Mouse (Mus musculus): ENCODE data around the gene Rps10.

Rps10 gene

DNA sequence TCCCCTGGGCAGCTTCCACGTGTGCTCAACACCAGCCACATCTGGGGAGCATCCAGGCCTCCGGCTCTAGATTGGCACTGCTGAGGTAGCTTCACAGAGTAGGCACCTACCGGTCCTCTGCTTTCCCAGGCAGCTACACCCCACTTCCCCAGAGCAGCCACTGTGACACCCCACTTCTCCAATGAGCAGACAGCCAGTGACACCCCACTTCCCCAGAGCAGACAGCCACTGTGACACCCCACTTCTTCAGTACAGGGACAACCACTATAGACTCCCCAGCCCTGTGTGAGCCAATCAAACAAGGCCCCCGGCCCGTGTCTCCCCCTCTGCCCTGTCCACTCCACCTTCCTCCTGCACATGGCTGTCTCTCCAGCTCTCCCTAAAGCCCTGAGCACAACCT, 24.5 kb downstream of the Rps10 start:
- DNase-seq (ENCODE audit: low spot score) = no peak

DNA sequence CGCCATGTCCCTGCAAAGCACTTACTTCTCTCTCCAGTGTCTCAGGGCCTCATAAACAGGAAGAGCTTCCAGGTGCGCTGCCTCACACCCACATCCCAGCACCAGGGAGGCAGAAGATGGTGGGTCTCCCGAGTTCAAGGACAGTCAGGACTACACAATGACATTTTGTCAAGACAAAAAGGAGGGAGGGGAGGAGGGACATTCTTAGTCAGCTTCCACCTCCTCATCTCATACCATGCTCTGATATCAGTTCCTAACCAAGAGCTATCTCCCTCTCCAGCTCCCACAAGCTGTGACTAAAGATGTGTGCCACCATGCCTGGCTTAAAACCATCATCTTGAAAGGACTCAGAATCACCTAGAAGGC, 25.0 kb downstream of the Rps10 start:
- DNase-seq (ENCODE audit: low spot score) = no peak

DNA sequence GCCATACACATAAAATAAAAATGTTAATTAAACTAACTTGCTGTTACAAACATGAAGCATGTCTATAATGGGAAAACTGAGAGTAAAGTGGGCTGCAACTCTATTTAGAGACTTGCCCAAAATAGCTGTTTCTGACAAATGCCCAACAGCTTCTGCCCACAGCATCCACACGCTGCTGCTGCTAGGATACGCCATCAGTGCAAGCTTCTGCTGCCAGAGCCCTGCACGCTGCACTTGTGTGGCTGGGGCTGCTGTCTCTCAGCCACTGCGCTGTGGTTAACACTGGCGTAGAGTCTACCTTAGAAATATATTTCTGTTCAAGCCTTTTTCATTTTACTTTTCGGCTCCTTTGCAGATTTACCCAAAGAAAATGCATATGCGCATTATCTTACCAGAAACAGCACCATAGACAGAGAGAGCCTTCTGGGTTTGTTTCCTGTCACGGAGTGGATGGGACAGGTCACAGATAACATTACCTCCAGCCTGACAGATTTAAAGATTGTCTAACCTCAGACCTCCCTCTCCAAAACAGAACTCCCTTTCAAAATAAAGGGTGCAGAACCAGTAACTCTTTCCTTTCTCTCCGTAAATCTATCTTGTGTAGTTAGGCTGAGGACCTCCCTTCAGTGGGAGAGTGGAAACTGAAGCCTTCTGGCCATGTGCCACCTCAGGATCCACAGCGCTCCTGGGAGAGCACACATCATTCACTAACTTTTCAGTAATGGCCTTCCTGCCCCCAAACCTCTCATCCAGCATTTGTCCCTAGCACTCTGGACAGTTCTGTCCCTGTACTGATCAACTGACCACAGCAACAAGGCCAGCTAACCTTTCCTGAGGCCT, 25.6 kb downstream of the Rps10 start:
- no peak for DNase-seq (ENCODE audit: low spot score)

DNA sequence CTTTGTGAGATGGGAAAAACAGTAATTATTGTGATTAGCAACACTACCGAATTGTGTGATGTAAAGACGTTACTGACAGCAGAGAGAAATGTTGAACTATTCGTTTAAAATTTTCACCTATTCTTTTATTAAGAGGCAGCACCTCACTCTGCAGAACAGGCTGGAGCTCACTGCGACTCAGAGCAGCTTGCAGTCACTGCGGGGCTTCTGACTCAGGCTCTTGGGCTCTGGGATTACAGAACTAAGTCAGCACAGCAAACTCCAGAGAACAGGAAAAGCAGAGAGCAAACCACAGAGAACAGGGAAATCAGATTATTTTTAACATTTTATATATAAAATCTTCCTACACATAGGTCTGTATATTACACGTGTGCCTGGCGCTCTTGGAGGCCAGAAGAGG, 26.9 kb downstream of the Rps10 start:
- DNase-seq (ENCODE audit: low spot score) = no peak

DNA sequence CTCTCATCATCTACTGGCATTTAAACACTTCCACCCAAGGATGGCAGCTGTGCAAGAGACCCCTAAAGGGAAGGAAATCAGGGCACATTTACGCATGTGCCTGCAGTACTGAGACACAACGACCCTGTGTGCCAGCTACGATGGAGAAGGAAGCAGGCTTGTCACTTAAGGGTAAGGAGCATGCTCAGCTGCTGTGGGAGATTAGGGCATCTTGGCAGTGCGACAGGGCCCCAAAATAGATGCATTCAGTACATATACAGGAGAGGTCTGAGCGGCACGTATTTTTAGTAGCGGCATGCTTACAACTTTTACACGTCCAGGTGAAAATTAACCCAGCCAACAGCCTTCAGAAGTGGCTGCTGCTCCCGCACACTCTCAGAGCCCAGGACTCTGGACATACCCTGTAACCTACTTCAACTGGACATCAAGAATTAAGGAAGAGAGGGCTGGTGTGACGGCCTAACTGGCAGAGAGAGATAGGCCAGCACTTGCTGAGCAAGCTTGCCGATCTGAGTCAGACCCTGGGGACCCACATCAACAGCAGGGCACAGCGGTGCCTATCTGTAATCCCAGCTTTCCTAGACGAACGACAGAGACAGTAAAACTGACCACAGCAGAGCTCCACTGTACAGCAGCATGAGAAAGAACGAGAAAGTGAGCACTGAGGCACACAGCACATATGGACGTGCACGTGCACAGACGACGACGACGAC, 32.8 kb downstream of the Rps10 start:
- no peak for DNase-seq (ENCODE audit: low spot score)

DNA sequence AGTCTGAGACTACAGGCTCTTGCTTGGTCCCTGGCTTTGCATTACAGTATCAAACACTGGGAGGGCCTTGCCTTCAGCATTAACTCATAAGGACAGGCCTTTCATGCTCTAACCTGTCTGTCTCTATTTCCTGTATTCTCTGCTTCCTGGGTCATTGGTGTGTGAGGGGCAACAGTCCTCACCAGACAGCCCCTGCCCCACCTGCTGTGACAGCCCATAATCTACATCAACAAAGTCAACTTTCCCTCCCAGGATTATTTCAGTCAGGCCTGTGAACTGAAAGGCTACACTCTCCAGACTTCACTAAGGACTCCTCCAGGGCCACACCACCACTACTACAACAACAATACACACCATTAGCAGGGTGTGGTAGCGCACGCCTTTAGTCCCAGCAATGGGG, 33.4 kb downstream of the Rps10 start:
- no peak for DNase-seq (ENCODE audit: low spot score)

DNA sequence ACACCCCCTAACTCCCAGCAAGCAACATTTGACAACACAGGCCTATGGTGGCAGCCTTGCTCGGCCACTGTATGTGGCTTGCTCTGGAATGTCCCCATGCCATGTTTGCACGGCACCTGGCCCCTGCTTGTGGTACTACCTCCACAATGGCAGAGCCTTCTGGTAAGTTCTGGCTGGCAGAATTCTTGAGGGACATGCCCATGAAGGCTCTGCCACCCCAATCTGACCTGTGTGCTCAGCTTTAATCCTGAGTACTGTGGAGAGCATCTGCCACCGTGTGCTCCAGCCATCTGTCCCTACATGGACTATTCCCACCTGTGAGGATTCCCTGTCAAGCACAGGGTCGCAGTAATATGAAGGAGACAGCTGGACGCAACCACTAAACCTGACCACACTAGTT, 35.6 kb downstream of the Rps10 start:
- no peak for DNase-seq (ENCODE audit: low spot score)

DNA sequence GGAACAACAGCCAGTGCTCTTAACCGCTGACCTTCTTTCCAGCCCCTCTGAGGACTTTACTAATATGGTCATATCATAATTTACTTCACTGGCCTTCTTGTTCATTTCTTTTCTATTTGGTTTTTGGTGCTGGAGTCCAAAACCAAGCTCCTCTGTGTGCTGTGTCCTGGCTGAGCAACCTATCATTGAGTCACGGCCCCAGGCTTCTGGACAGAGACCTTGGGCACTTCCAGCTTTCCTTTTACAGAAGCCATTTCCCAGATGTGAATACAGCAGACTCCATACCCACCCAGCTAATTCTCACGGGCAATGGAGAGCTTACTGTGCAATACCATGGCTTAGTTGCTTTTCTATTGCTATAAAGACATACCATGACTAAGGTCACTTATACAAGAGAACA, 36.2 kb downstream of the Rps10 start:
- no peak for DNase-seq (ENCODE audit: low spot score)

DNA sequence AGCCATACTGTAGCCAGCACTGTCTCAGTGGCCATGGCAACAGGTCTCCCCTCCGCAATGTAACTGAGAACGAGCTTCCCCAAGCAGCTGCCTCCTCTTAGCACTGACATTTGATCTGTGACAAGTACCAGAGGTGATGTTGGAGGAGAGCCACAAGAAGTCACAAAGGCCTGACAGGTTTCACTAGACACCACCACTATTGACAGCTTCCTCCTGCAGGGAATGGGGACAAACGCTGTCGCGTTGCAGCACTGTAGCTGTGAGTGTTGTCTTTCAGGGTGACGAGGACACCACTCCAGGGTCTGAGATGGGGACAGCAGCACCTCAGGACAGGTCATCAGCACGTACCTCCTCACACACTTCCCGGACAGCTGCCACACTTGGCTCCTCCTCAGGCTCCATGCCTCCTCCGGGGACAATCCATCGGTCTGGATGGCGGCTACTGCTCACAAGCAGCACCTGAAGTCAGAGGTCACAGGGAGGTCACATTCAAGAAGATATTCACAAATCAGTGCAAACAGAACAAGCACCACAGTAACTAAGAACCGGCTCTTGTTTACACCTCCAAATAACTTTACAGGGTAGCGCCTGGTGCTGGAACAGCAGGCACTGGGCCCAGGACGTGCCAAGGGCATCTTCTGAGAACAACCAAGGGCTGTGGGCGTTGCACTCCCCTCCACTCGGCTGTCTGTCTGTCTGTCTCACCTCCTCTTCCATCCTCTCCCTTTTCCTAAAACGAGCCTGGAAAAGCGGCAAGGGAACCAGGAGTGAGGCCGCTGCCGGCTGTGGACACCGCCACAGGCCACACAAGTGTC, 39.9 kb downstream of the Rps10 start:
- no peak for DNase-seq (ENCODE audit: low spot score)

DNA sequence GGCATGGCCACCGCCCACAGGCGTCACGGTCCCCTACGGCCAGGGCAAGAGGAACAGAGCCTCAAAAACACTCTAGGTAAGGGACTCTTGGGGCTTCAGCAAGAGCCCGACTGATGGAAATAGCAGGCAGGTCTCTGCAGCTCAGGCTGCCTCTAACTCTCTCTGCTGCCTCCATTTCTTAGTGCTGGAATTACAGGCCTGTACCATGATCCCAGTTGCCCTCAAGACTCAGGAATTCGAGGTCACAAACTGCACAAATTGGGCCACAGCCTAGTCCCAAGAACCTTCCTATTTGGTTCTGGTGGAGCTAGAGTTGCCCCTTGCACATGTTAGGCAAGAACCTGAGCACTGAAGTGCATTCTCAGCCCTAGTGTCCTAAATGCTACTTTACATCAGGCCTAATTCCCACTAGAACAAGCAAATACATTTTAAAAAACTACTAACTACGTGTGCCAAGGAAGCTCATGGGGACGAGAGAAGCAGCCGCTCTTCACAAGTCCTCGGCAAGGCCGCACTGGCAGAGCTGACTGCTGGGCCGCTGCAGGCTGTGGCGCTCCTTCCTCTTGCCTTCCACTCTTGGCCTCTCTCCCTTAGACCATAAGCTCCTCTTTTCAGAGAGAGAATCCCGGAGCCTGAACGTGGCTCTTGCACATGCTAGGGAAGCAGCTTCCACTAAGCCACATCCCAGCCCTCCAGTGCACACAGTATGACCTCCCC, 40.7 kb downstream of the Rps10 start:
- no peak for DNase-seq (ENCODE audit: low spot score)

DNA sequence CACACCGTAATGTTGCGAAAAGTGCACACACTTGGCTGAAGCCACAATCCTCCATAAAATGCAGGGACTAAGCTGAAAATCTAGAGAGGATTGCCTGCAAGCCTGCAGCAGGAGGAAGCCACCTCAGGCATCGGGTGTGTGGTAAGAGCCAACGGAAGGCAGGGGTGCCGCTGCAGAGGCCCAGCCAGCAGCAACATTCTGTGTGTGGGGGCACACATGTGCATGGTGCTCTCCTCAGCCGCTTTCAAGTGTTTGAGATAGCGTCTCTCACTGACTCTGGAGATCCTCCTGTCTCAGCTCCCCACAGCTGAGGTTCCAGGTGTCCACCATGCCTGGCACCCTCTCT, 43.9 kb downstream of the Rps10 start:
- no peak for DNase-seq (ENCODE audit: low spot score)

DNA sequence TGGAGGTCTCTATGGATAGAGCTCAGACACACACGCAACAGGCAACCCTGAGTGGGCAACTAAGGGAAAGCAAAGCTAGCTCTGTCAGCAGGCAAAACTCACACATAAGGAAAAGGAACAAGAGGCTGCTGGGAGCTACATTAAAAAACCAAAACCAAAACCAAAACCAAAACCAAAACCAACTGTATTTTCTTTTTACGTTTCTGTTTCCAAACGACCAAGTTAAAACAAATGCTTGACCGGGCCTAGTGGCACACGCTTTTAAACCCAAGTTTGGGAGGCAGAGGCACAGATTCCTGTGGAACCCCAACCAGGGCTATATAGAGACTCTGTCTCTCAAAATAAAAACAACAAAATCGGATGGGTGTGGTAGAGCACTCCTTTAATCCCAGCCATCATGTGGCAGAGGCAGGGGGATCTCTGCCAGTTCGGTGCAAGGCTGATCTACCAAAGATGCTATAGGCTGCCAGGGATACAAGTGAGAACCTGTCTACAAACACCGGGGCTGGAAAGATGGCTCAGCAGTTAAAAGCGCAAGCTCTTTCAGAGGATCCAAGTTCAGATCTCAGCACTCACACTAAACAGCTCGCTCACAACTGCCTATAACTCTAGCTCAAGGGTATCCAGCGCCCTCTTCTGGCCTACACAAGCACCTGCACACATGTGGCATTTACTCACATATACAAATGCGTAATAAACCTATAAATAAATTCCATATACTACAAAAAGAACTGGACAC, 44.5 kb downstream of the Rps10 start:
- no peak for DNase-seq (ENCODE audit: low spot score)

DNA sequence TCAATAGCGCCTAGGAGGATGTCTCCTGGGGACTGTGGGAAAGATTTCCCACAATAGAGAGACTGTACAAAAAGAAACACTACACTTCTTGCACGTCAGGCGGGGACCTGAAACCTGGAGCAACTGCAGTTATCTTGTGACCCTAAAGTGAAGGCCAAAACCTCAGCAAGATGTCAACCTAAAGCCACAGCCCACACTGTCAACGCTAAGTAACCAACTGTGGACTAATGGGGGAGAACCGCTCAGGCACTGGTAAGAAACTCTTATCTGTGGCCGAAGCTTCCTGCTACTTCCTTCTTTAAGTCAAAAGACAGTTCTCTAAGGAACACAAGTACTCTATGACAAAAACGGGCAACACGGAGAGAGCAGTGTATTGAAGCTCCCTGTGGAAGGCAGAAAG, 48.2 kb downstream of the Rps10 start:
- no peak for DNase-seq (ENCODE audit: low spot score)

DNA sequence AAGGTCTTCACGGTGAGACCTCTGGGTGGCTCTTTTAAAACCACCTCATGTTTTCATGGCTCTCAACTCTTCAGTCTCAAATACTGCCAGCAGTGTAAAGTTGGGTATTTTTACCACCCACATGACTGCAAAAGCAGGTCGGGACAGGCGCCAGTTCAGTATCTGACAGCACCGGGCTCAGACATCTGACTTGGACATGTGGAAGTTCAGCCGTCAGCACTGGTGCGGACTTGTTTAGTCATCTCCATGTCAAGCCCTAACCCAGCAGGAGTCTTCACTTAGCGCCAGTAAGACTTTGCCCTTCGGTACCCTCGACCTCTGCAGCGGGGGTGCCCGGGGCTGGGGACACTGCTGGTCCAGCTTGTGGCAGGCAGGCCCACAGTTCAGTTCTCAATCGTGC, 49.2 kb downstream of the Rps10 start:
- DNase-seq (ENCODE audit: low spot score) = no peak

DNA sequence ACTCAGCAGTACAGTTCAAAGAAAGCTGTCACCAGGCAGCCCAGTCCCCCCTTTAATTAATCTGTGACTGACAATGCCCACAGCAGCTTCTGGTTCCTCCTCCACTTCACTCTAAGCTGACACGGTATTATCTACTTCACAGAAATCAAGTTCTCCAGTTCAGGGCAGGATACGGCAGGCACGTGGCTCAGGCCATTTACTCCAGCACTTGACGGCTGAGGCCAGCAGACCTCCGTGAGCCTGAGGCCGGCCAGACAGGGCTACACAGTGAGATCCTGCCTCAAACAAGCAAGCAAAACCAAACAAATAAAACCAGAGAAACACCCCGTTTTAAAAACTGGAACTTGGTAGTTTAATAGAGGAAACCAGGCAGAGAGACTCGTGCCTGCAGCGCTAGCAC, 49.8 kb downstream of the Rps10 start:
- DNase-seq (ENCODE audit: low spot score) = no peak

DNA sequence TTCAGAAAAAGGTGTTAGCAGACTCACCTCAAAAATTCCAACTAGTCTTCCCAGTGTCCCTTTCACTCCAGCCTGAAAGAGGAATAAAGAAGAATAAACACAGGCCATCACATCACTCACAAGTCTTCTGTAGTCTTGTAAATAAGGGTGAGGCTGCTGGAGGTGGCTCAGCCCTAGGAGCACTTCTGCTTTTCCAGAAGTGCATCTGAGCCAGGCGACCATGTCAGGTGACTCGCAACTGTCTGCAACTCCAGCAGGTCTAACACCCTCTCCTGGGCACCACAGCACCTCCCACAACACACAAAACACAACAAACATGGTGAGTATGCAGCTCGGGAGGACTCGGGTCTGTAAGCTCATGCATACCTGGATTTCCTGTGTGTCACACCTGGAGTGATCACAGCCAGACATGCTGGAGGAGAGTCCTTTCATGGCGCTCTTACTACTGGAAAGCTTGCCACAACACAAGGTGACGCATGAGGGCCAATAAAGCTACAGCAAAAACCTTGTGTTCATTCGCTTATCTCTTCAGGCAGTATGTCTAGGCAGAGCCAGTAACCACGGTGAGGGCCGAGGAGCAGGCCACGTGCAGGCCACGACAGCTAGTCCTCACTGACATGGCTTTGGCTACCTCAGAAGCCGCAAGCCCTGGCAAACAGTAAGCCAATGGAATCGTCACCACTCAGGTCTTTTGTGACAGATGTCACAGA, 53.1 kb downstream of the Rps10 start:
- DNase-seq (ENCODE audit: low spot score) = no peak

Measured in layer of hippocampus, adult 9-10 months (tissue).